Mouse (Mus musculus): Measurements from ENCODE around the gene Tmem179.

Gene Tmem179

DNA sequence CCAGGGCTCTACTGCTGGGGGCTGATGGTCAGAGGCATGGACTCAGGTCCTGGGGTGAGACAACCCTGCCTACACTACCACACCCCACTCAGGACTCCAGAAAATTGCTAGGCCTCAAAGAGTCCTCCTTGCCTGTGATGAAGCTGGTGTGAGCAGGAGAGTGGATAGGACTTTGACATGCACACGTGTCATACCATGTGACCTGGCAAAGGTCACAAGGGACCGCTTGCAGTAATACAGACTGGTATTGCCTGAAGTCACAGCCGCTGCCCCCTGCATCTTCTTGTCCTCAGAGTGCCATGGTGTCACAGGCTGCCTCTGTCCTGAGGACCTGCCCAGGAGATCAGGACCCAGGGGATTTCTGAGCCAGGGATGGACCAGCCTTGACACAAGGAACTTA, 52.0 kb downstream of the Tmem179 start:
- no peak for DNase-seq (ENCODE audit: low read depth in 1 of 2, low spot score in 2 of 2)

DNA sequence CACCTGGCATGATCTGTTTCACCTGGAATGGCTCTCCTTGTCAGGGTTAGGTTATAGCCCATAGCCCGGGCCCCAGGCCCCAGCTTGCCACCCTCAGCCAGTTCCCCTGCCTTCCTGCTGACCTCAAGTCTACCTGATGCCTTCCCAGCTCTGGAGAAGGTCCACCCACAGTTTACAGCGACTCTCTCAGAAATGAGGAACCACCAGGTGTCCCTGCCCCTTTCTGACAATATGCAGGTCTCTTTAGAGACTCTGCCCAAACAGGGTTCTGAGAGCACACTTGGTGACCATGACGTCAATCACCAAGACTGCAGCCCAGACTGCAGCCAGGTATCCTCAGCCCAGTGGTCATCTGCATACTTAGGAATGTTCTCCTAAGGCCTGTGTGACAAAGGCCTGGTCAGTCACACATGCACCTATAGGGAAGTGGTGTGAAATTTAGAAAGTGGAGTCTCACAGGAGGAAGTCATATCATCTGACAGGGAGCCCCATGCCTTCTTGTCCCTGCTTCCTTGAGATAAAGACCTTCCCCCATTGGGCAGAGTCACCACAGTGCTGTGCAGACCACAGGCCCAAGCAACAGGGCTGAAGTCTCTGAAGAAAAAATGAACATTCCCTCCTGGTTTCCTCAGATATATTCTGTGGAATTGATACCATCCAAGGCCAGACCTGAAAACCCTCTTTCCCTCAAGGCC, 52.6 kb downstream of the Tmem179 start:
- no peak for DNase-seq (ENCODE audit: low read depth in 1 of 2, low spot score in 2 of 2)

DNA sequence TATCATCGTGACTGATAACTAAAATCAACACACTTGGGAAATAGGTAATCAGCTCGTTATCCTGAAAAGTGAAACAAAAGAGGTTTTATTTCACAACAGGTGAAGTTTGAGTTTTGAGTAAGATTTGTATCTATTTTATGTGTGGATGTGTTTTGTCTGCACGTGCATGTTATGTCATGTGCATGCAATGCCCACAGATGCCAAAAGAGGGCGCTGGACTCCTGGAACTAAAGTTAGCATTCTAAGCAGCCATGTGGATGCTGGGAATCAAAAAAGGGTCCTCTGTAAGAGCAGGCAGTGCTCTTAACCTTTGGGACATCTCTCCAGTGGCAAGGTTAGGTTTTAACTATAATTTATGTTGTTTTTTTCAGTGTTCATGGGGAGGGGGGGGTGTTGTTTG, 53.3 kb downstream of the Tmem179 start:
- no peak for DNase-seq (ENCODE audit: low read depth in 1 of 2, low spot score in 2 of 2)

DNA sequence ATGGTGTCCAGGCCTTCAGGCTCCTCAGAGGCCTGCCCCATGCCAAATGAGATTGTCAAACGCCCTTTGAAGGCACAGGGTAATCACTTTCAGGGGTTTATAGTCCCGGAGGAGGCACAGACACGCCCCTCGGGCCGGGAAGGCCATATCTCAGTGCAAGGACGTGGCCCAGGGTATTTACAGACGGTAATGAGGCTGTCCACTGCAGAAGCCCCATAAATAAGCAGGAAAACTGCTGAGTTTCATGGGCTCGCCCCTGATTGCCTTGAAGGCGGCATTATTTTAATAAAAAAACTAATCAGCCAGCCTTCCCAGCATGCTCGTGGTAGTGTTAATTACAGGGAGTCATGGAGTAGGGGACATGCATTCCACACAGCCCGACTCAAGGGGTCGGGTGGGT, 54.1 kb downstream of the Tmem179 start:
- no peak for DNase-seq (ENCODE audit: low read depth in 1 of 2, low spot score in 2 of 2)

DNA sequence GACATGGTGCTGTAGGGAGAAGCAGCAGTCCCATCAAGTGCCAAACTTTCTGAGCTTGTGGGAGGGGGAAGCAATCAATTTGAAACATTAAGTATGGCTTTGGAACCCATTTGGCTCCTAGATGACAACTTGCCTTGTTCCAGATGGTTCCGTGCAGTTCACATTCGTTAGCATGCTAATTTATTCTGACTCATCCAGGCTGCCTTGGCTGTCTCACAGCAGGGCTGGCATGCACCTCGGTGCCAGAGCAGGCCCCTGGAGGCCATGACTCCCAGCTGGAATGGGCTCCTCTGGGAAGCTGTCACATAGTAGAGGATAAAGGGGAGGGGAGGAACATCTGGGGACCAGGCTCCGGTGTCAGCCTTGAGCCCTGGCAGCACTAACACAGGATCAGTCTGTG, 58.7 kb downstream of the Tmem179 start:
- DNase-seq (ENCODE audit: low read depth in 1 of 2, low spot score in 2 of 2) = no peak

GRCm38 (mm10) chr12:112456144-112456713, 60.3 kb downstream of the Tmem179 start:
- no peak for DNase-seq (ENCODE audit: low read depth in 1 of 2, low spot score in 2 of 2)

DNA sequence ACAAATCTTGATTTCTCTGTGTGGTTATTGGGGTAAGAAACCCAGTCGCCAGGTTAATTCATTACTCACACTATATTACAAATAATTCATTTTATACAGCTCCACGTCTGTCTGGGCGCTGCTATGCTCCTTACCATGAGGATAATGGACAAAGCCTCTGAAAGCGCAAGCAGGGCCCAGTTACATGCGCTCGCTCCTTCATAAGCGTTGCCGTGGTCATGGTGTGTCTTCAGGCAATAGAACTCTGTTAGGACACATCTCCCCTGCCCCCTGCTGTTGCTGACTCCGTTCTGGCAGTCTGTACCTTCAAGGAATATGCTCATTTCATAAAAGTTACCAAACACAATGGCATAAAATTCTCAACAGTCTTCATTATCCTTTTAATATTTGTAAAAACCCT, 64.7 kb downstream of the Tmem179 start:
- no peak for DNase-seq (ENCODE audit: low read depth in 1 of 2, low spot score in 2 of 2)

- no peak for DNase-seq (ENCODE audit: low read depth in 1 of 2, low spot score in 2 of 2)
These were observed 65.2 kb downstream of the Tmem179 start for GRCm38 (mm10) chr12:112451381-112451780.

DNA sequence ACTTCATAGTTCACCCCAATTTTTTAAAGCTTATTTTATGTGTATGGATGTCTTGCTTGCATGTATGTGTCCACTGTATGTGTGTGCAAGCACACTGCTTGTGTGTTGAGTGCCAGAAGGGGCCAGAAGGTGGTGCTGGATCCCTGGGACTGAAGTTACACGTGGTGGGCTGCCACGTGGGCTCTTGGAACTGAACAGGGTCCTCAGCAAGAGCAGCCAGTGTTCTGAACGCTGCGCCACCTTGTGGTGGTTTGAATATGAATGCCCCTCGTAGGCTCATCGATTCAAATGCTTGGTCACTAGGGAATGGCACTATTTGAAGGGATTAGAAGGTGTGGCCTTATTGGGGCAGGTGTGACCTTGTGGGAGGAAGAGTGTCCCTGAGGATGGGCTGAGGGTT, 65.7 kb downstream of the Tmem179 start:
- DNase-seq (ENCODE audit: low read depth in 1 of 2, low spot score in 2 of 2) = no peak

Measured in monocyte, adult 2 months (primary cell).